Mouse (Mus musculus) embryonic facial prominence, embryonic 15.5 days (tissue): ENCODE results near the gene 3110018I06Rik. TPM values are rescaled to one million over a fixed set of nuclear protein-coding genes. Genes with fewer than 3 reads are reported as not detected.

Source experiments
- ATAC-seq: fragments of 200-750 bp; cut with Nextera tagmentation; 2 replicates; pipeline ENCODE4 v1.8.0; 2017; ENCODE audit warnings: low read depth, moderate TSS enrichment; ENCODE audit not compliant: insufficient number of reproducible peaks, low FRiP score, low TSS enrichment
- H3K27ac ChIP-seq: fragments of 300-500 bp; sonication (generic); replicated peaks from 2 replicates; pipeline ENCODE4 v1.5.1; 2015; ENCODE audit warnings: mild to moderate bottlenecking, inconsistent platforms
- H3K27me3 ChIP-seq: fragments of 300-500 bp; sonication (generic); 2 replicates; pipeline ENCODE4 v1.6.1; 2015; ENCODE audit warnings: inconsistent platforms
- H3K36me3 ChIP-seq: fragments of 300-500 bp; sonication (generic); 2 replicates; pipeline ENCODE4 v1.6.1; 2015; ENCODE audit warnings: mild to moderate bottlenecking, inconsistent platforms
- H3K4me1 ChIP-seq: fragments of 300-500 bp; sonication (generic); 2 replicates; pipeline ENCODE4 v1.6.1; 2015; ENCODE audit warnings: inconsistent platforms
- H3K4me2 ChIP-seq: fragments of 300-500 bp; sonication (generic); replicated peaks from 2 replicates; pipeline ENCODE4 v1.6.1; 2015; ENCODE audit warnings: mild to moderate bottlenecking, inconsistent platforms
- H3K4me3 ChIP-seq: fragments of 300-500 bp; sonication (generic); replicated peaks from 2 replicates; pipeline ENCODE4 v1.5.1; 2015; ENCODE audit warnings: mild to moderate bottlenecking, inconsistent platforms
- H3K9ac ChIP-seq: fragments of 300-500 bp; sonication (generic); 2 replicates; pipeline ENCODE4 v1.6.1; 2015; ENCODE audit warnings: inconsistent platforms
- H3K9me3 ChIP-seq: fragments of 300-500 bp; sonication (generic); replicated peaks from 2 replicates; pipeline ENCODE4 v1.6.1; 2016; ENCODE audit warnings: inconsistent platforms
- WGBS: fragments of 180-500 bp; shearing (Covaris S2); methylation state at CpG from one replicate; pipeline ENCODE4 v1.1.7; 2015; 5-methylcytosine and 5-hydroxymethylcytosine counted together
- polyA plus RNA-seq: library from polyadenylated mRNA; unstranded; fragments of >200 nt; fragmentation: Nextera tagmentation; extraction: Ambion mirVana; gene quantifications from 2 replicates; pipeline ENCODE4 v1.2.1, GENCODE M21; 2015

3110018I06Rik gene
- polyA plus RNA-seq, result not detected in 2 replicates

DNA sequence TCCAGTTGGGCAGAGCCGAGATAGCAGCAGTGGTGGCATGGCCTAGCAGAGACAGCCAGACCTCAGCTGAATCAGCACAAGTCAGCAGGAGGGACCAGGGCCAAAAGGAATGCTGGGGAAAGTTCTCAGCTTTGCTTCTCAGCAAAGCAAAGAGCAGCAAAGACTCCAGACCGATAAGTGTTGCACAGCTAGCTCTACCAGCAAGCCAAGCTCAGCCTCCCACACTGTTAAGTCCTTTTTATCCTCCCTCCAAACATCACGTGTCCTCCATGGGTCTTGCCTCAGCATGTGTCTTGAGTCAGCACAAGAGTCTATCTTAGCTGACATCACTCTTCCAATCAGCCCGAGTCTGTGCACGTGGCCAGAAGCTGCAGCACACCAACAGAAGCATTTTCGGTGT is at the start of gene 3110018I06Rik:
Gene 3110018I06Rik (plus strand): TSS at position 262 of the 400 bp plus-strand sequence.
- 78% methylated on average over 6 of the region's 6 CpGs for WGBS
- Histone ChIP-seq H3K27ac (no peak within 1 kb of the TSS), H3K4me3 (no peak within 1 kb of the TSS), H3K9me3 (no peaks in the 10 kb centered on the region), H3K27me3 (no peaks in the 10 kb centered on the region), H3K36me3 (no peaks in the 10 kb centered on the region), H3K4me1 (peaks cover 5% of the 10 kb centered on the region; the same call in 1 of the 2 replicates), H3K4me2 (no peak within 1 kb of the TSS), H3K9ac (no peak within 1 kb of the TSS)
- ATAC-seq, result no peak

DNA sequence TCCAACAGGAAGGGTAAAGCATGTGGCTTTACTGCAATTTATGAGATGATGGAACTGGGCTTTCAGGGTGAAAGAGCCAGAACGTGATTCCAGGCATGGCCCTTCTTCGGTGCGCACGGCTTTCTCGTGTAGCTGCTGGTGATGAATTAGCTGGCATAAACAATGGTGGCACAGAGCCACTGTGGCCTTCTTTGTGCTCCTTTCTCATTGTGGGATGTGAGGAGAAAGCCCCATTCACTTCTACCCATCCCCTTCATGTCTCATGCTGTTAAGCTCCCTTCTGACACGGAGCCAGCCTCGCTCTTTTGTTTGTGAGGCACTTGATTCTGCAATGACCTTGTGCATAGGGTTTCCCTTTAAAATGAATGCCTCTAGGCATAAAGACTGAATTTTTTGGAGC is 43.8 kb upstream of the 3110018I06Rik start:
- no peak for ATAC-seq
- Histone ChIP-seq H3K27me3 (no peaks in the 10 kb centered on the region), H3K9ac (no peak overlapping the region), H3K27ac (no peak overlapping the region), H3K9me3 (no peaks in the 10 kb centered on the region), H3K36me3 (no peaks in the 10 kb centered on the region), H3K4me3 (no peak overlapping the region), H3K4me2 (no peak overlapping the region), H3K4me1 (no peaks in the 10 kb centered on the region)
- WGBS, result 81% methylated on average over 7 of the region's 7 CpGs

DNA sequence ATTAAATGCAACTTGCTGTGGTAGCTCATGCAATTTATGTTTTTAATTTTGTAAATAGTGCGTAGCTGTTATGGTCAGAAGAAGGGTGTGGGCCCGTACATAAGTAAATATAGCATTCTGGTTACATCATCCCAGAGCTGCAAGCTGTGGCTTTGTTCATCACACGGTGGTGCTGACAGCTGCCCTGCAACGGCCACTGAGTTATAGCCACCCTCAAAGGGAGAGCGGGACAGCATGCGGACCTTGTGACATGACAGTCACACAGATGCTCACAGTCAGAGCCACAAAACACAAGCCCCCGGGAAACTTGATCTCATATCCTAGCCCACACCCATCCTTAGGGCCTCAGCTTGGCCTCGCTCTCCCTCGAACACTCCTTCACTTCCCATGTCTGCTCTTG is 30.6 kb upstream of the 3110018I06Rik start:
- H3K9me3 ChIP-seq, result no peaks in the 10 kb centered on the region
- no peak overlapping the region for H3K27ac ChIP-seq
- H3K4me1 ChIP-seq, result peaks cover 12% of the 10 kb centered on the region
- 49% methylated on average over 9 of the region's 9 CpGs for WGBS
- no peak overlapping the region for H3K9ac ChIP-seq
- H3K4me3 ChIP-seq, result no peak overlapping the region
- ATAC-seq, result peak; percentile 57; the same call in 1 of the 2 replicates
- no peaks in the 10 kb centered on the region for H3K36me3 ChIP-seq
- no peak overlapping the region for H3K4me2 ChIP-seq
- H3K27me3 ChIP-seq, result no peaks in the 10 kb centered on the region

DNA sequence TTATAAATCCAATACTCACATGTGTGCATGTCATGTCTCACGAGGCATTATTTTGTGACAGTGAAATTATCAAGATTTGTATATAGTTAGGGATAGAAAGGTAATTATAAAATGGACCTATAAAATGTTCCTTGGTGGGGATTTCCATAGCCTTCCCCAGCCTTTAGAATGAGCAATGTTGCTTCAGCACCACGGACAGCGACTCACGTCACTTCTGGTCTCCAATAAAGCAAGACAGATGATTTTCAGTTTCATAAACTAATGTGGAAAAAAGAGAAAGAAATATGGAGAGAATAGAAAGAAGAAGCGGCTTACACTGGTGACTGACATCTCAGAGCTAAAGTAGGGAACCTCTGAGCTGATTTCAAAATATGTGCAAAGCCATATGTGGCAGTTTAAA is 23.7 kb upstream of the 3110018I06Rik start:
- Histone ChIP-seq H3K27me3 (no peaks in the 10 kb centered on the region), H3K9ac (no peak overlapping the region), H3K4me3 (no peak overlapping the region), H3K27ac (no peak overlapping the region), H3K4me1 (peaks cover 5% of the 10 kb centered on the region; the same call in 1 of the 2 replicates), H3K4me2 (no peak overlapping the region), H3K9me3 (no peaks in the 10 kb centered on the region), H3K36me3 (no peaks in the 10 kb centered on the region)
- ATAC-seq, result no peak
- WGBS, result 7% methylated on average over 5 of the region's 5 CpGs

DNA sequence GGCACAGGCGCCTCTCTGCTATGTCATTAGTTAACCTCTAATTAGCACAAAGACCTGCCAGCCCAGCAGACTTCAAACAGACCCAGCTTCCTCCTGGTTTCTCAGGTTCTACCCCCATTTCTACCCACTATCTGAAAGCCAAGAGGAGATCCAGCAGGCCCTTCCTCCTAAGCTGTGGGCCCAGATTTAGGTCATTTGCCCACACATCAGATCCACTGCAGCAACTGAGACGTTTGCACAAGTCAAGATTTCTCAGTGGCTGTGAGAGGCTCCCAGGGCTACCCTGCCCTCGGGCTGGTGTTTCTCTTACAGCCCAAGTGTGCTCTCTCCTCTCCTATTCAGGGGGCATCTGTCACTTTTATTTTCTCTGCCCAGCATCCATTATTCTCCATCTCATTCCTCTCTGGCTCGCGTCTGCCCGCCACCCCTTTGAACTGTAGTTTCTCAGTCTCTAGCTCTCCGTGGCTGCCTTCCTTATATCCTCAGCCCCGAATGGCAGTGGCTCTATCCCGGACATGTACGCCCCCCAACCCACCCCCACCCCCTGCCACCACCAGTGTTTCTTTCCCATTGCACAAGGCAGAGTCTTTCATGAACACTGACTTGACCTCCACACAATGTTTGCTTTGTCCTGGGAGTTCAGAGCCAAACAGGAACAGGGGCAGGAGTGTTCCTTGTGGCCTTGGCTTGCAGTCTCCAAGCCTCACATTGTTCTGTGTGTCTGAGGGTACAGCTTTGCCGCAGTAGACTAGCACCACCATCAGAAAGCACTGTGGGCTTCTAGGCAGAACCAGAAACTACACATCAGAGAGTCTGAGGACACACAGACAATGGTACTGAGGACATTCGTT is 11.8 kb upstream of the 3110018I06Rik start:
- no peaks in the 10 kb centered on the region for H3K36me3 ChIP-seq
- H3K9me3 ChIP-seq, result no peaks in the 10 kb centered on the region
- H3K9ac ChIP-seq, result no peak overlapping the region
- no peak overlapping the region for H3K4me3 ChIP-seq
- H3K4me1 ChIP-seq, result no peaks in the 10 kb centered on the region; the same call in 1 of the 2 replicates
- H3K27me3 ChIP-seq, result no peaks in the 10 kb centered on the region
- H3K4me2 ChIP-seq, result no peak overlapping the region
- no peak overlapping the region for H3K27ac ChIP-seq
- ATAC-seq, result no peak
- 46% methylated on average over 12 of the region's 12 CpGs for WGBS

DNA sequence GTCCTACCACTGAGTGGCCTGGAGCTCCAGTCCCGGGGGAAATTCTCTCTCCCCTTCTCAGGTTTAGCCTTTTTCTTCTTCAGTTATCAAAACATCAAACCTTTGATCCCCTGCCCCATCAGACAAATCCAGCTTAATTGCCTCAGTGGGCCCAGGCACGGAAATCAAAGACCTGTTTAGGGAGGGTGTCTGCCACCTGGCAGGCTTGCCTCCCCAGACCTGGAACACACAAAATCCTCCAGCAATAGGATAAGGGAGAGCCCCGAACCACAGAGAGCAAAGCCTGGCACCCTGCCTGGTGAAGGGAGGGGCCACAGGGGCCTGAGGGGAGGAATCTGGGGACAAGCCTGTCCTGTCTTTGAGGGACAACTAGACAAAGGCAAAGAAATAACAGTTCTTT is 9.1 kb upstream of the 3110018I06Rik start:
- Histone ChIP-seq H3K27ac (no peak overlapping the region), H3K36me3 (no peaks in the 10 kb centered on the region), H3K4me2 (no peak overlapping the region), H3K9ac (no peak overlapping the region), H3K27me3 (no peaks in the 10 kb centered on the region), H3K4me1 (no peaks in the 10 kb centered on the region; the same call in 1 of the 2 replicates), H3K9me3 (no peaks in the 10 kb centered on the region), H3K4me3 (no peak overlapping the region)
- 7% methylated on average over 3 of the region's 3 CpGs for WGBS
- ATAC-seq, result no peak

DNA sequence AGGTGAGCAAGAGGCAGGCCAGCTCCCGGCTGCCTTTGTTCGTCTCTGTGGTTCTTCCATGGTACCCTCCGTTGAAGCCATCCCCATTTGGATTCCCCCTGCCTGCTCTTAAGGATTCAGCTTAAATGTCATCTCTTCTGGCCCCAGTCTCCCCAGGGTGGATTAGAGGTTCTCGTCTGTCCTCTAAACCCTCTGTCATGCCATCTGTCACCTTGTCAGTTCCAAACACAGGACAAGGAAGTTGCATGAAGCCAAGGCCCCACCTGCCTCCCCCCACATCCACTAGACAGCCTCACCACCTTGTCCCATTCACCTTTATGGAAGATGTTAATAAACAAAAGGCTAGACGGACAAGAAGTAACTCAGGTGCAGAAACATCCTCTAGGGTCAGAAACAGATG is 5.4 kb upstream of the 3110018I06Rik start:
- Histone ChIP-seq H3K4me1 (no peaks in the 10 kb centered on the region; the same call in 1 of the 2 replicates), H3K4me2 (no peak overlapping the region), H3K27me3 (no peaks in the 10 kb centered on the region), H3K4me3 (no peak overlapping the region), H3K9me3 (no peaks in the 10 kb centered on the region), H3K27ac (no peak overlapping the region), H3K36me3 (no peaks in the 10 kb centered on the region), H3K9ac (no peak overlapping the region)
- 78% methylated on average over 5 of the region's 5 CpGs for WGBS
- ATAC-seq, result no peak

DNA sequence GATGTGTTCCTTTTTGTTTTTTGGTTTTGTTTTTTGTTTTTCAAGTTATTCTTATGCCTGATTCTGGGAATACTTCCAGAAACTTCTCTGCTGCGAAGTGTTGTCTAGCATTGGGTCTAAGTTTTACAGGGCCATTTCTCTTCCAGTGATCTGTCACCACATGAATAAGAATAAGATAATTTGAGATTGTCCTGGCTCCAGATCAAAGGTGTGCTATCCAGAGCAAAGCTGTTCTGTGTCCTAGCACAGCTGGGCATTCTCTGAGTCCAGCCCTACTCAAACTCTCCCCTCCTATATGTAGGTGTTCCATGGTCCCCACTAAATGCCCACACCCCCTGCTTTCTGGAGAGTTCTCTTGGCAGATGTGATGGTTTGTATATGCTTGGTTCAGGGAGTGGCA is 2.9 kb downstream of the 3110018I06Rik start:
- no peaks in the 10 kb centered on the region for H3K9me3 ChIP-seq
- ATAC-seq, result no peak
- no peak overlapping the region for H3K27ac ChIP-seq
- H3K9ac ChIP-seq, result no peak overlapping the region
- H3K4me3 ChIP-seq, result no peak overlapping the region
- no peak overlapping the region for H3K4me2 ChIP-seq
- H3K36me3 ChIP-seq, result no peaks in the 10 kb centered on the region
- peaks cover 5% of the 10 kb centered on the region; the same call in 1 of the 2 replicates for H3K4me1 ChIP-seq
- H3K27me3 ChIP-seq, result no peaks in the 10 kb centered on the region
- 67% methylated on average over 1 of the region's 1 CpGs for WGBS

DNA sequence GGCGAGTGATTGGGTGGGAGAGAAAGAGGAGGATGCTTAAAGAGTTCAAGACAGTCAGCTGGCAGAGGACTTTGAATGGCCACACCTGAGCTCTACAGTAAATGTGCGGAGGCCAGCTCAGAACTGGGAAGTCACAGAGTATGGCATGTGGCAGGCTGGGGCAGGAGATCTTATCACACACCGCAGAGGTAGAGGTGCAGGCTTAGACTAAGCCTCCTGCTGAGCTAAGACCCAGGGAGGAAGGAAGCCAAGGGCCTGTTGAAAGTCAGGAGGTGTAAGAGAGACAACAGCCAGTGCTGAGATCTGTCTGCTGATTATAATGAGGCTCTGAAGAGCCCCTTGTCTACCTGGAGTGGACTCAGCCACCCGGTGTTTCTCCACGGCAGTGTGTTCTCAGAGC is 8.5 kb downstream of the 3110018I06Rik start:
- Histone ChIP-seq H3K27me3 (no peaks in the 10 kb centered on the region), H3K4me3 (no peak overlapping the region), H3K9me3 (no peaks in the 10 kb centered on the region), H3K36me3 (no peaks in the 10 kb centered on the region), H3K27ac (no peak overlapping the region), H3K4me2 (no peak overlapping the region), H3K4me1 (no peaks in the 10 kb centered on the region), H3K9ac (no peak overlapping the region)
- 66% methylated on average over 5 of the region's 5 CpGs for WGBS
- no peak for ATAC-seq

DNA sequence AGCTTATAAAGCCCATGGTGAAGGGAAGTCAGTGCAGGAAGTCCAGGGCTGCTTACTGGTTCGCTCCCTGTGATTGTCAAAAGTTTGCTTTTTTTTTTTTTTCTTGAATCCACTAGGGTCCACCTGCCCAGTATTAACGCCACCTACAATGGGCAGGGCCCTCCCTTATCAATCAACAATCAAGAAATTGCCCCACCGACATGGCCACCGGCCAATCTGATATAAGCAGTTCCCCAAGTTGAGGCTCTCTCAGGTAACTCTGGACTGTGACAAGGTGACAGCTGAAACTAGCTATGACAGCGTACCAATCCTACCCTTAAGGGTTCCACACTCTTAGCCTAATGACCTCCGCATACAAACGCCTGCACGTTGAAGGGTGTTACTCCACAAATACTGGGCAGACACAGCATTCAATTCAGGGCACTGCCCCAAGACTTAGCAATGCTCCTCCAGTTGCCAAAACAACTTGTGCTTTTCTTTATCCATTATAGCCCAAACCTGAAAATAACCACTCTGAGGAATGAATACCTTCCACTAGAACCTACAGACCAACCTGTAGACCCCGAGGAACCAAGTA is 21.3 kb downstream of the 3110018I06Rik start:
- no peak overlapping the region for H3K9ac ChIP-seq
- no peak for ATAC-seq
- no peaks in the 10 kb centered on the region for H3K4me1 ChIP-seq
- H3K27me3 ChIP-seq, result no peaks in the 10 kb centered on the region
- no peak overlapping the region for H3K27ac ChIP-seq
- no peaks in the 10 kb centered on the region for H3K36me3 ChIP-seq
- WGBS, result 84% methylated on average over 9 of the region's 9 CpGs
- no peak overlapping the region for H3K4me3 ChIP-seq
- H3K9me3 ChIP-seq, result no peaks in the 10 kb centered on the region
- H3K4me2 ChIP-seq, result no peak overlapping the region

DNA sequence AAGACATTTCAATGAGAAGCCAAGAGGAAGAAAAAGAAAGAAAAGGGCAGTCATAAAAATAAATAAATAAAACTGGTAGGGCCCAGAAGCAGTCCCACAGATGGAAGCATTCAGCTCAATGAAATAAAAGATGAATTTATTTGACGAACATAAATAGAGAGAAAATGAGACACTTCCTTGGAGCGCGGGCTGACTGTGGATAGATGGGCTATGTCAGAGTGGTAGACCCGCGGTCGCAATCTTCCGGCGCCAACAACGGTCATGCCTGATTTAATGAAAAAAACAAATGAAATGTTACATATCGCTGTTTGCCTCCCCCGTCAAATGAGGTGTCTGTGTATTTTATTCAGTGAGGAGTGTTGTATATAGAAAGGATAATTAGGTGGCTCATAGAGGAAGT is 22.7 kb downstream of the 3110018I06Rik start:
- Histone ChIP-seq H3K9me3 (no peaks in the 10 kb centered on the region), H3K27ac (no peak overlapping the region), H3K9ac (no peak overlapping the region), H3K4me2 (no peak overlapping the region), H3K4me1 (no peaks in the 10 kb centered on the region), H3K4me3 (no peak overlapping the region), H3K36me3 (no peaks in the 10 kb centered on the region), H3K27me3 (no peaks in the 10 kb centered on the region)
- 85% methylated on average over 11 of the region's 11 CpGs for WGBS
- no peak for ATAC-seq
